Mouse (Mus musculus) megakaryocyte, adult 5-6 weeks (primary cell): ENCODE data around the gene Cuedc2. TPM values are rescaled to one million over a fixed set of nuclear protein-coding genes. Genes with fewer than 3 reads are reported as not detected.

Source experiments
- ATAC-seq: 2 replicates; pipeline ENCODE4 v1.8.0; 2016; ENCODE audit warnings: mild to moderate bottlenecking, inconsistent platforms; ENCODE audit not compliant: poor library complexity, severe bottlenecking
- total RNA-seq, 2 experiments: library from RNA; stranded (forward) in 1 of 2; stranded (reverse) in 1 of 2; fragments of 153-499, 151-499 nt in 1 of 2; fragments of 221-1000, 200-1000 nt in 1 of 2; gene quantifications; 2 replicates each; pipeline versions ENCODE4 v1.2.3 to v1.2.4; 2015 to 2017

Cuedc2 gene
- total RNA-seq (2015) (31.3 and 33.1 TPM in 2 replicates), total RNA-seq (2017) (108 and 114 TPM in 2 replicates)

DNA sequence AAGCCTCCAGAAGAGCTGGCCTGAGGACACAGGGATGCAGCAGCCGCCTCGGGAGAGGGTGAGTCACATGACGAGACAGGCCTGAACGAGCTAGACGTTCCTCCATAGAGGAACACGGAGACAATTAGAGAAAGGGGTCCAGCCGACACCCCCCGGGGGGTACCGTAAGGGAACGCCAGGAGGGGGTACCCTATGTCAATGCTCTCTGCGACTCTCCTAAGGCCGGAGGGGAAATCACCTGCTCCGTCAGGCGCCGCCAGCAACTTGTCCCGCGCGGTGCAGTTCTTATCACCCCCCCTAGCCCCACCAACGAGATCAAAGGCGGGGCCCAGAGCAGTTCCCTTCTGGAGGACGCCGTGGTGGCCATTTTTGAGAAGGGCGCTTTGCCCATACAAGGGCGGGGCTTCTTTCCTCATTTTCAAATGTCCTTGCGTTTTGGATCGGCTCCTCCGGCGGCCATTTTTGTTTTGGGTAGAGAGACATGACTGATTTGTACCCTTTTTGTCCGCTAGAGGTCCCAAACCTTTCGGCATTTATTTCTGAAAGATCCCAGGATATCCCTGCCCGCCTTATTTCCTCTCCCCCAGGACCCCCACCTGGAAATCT, at the start of gene Cuedc2:
Gene Cuedc2, minus strand, starts transcription at position 372 of the 606 bp plus-strand sequence.
- peak; percentile 78 for ATAC-seq

DNA sequence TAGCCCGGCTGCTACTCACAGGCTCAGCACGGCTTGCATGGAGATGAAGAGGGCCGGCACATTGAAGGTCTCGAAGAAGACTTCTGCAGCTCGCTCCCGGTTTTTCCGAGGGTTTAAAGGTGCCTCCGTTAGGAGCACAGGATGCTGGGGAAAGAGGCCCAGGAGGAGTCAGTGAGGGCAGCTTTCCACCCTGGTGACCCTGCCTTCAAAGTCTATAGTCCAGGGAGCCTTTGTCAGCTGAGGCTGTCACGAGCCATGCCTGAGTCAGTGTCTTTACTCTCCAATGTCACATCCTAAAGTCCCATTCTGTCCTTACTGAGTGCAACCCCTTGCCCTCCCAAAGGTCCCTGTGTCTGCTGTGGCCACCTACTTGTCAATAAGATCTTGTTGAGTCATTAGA, 43.8 kb upstream of the Cuedc2 start:
- ATAC-seq: no peak

DNA sequence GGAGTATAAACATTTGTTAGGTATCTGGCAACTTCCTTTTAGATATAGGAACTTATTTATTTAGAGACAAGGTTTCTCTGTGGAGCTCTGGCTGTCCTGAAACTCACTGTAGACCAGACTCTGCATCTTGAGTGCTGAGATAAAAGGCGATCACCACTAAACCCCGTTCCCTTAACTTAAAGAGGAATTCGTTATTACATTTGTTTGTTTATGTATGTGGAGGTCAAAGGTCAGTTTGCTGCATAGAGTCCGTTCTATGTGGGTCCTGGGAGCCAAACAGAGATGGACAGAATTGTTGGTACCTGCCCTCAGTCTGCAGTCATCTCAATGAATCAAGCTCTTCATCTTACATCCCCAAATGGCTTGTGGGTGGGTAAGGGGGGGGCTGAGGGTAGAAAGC, 37.4 kb upstream of the Cuedc2 start:
- ATAC-seq: no peak

DNA sequence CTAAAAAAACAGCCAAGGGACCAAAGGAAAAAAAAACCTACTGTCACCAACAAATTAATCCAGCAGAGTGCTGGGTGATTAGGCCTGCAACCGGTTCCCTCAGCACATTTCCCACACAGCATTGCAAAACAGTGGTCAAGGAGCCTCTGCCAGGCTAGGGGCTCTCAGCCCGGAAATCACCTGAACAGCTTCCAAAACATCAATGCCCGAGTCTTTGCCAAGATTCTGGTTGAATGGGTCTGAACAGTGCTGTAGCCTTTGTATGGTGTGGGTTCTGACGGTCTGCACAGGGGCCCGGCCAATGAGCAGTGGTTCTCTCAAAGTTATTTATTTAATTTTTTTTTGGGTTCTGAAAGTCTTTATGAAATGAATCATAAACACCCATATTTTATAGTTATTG, 37.0 kb upstream of the Cuedc2 start:
- no peak for ATAC-seq

DNA sequence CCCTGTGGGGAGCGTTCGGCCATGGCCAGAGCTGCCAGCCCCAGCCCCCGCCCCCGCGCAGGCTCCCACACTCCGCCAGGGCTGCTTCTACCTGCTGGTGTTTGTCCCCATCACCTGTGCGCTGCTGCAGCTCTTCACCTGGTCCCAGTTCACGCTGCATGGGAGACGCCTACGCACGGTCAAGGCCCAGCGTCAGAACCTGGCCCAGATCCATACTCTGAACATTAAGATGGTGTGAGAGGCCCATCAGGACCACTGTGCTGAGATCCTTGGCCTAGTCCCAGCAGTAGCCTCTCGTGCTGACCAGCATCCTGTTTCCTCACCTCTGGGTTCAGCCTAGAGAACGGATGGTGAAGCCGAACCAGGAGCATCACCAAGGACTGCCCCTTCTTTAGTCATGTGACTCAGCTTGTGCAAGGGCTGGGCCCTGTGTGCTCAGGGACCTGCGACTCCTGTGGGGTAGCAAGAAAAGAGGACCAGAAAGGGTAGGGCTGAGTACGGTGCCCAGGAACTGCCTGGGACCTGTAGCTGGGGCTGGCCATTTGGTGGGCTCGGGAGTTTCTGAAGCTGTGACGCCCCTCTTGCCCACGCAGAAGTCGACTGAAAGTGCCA, 36.1 kb upstream of the Cuedc2 start:
- peak; percentile 85 for ATAC-seq

DNA sequence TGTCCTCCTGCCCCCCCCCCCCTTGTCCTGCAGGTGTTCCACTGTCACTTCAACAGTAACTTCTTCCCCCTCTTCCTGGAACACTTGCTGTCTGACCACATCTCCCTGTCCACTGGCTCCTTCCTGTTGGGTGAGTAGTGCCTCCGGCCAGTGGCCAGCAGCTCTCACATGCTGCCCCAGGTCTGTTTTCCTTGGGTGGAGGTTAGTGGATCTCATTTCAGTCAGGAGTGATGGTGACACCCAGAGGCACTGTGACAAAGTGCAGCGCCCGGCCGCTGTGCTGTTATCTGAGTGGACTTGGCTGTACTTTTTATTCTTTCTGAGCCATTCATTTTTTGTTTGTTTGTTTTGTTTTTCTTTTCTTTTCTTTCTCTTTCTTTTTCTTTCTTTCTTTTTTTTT, 30.7 kb upstream of the Cuedc2 start:
- ATAC-seq: peak; percentile 97

DNA sequence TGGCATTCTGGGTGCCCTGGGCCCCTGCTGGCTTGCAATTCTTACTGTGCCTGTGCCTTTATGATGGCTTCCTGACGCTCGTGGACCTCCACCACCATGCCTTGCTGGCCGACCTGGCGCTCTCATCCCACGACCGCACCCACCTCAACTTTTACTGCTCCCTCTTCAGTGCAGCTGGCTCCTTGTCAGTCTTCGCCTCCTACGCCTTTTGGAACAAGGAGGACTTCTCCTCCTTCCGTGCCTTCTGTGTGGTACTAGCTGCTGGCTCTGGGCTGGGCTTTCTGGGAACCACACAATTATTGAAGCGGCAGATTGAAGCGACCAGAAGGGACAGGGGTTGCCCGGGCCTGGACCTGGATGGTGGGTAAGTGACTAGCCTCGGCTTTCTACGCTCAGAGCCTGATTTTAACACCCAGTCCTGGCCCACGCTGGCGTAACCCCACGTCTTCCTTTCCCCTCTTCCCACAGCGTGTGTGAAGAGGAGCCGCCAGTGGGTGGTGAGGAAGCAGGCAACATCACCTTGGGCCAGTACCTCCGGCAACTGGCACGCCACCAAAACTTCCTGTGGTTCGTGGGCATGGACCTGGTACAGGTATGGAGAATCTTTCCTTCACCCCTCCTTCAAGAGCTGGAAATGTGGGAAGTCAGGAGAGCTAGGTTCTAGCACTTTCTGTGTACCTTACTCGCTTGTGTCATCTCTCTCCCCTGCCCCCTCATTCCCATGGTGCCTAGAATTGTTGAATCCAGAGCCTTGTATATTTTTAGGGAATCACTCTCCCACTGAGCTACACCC, 29.5 kb upstream of the Cuedc2 start:
- ATAC-seq: no peak

DNA sequence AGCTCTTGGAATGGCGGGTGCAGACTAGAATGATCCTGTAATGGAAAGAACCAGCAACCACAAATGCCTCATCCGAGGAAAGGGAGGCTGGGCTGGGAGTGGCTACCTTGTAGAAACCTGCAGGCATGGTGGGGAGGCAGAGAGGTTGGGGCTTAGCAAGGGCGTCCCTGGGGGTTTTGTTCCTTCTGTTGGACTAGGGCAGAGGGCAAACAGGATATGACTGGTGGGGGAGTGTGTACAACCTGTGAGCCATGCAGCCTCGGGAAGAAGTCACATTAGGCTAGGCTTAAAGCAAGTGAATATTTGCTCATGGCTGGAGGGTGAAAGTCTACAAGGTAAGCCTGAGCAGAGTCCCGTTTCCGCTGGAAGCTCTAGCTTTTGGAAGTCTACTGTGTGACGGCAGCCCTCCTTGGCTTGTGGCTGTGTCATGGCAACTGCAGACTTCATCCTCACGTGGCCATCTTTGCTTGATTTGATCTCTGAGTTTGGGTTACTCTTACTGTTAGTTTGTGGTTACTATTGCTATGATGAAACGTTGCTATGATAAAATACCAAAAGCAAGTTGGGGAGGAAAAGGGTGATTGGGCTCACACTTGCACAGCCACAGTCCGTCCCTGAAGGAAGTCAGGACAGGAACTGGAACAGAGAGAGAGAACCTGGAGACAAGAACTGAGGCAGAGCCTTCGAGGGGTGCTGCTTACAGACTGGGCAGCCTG, 24.9 kb upstream of the Cuedc2 start:
- ATAC-seq: peak; percentile 77

DNA sequence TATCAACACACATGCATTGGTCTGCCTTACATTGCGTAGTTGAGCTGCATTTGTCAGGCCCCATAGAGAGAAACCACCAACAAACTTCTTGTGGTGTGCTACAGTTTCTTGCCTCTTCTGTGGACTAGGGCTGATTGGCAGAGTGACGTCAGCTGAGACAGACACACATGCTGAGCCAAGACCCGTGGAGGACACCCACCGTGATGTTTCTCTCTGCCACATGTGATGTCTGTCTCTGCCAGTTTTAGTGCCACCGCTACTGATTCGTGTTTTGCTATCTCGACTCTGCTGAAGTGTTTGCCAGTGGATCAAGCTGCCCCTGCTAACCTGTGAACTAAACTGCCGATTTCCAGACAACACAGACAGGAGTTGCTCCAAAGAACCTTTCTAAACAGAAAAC, 23.6 kb upstream of the Cuedc2 start:
- no peak for ATAC-seq

DNA sequence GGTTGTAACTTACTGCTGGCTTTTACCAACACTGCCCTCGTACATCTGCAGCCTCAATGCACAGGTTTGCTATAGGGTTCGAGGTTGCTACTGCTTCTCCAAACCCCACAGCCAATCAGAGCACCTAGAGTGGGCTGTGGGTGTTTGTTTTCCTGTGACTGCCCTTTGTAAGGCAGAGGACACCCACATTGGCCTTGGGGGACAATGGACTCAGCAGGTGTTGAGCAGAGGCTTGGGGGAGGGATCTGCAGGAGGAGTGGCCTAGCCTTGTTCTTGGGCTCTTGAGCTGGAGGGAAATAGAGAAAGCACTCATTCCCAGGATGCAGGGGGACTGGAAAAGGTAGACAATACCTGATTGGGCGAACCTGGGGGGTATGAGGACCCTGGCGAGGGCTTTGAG, 19.9 kb upstream of the Cuedc2 start:
- no peak for ATAC-seq

DNA sequence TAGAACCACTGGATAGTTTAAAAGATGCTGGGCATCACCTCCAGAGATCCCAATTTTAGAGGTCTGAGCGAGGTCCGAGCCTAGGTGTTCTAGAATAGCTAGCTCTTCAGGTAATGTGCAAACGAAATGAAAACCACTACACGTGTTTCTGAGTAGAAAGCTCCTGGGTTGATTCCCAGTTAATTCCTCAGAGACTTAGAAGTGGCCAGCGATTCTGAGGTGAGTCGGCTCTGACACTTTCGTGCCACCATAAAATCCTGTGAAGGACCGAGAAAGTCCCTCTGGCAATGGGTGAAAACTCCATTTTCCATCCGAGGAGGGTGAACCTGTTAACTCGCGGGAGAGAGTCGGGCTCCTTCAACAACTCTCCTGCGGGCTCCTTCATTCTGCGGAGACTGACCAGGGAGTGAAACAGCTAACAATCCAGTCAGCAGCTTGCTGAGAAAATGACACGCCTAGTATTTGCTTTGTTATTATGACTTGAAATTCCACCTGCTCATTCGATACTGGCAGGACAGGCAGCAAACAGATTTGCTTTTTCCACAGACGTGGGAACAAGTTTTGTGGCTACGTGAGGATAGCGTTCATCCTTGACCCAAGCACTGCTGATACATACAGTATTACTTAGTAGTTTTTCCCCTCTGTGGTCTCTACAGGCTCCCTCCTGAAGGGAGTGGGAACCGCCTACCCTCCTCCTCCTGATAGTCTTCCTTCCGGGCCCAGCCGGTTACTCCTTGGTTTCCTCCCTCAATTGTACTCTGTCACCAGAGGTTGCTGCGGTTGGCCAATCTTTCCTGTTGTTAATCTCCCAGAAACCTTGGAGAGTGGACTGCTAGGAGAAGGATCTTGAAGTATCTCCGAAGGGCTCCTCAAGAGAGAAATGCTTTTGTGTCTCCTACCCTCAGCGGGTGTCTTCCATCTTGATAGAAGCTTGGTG, 19.1 kb upstream of the Cuedc2 start:
- ATAC-seq: no peak

DNA sequence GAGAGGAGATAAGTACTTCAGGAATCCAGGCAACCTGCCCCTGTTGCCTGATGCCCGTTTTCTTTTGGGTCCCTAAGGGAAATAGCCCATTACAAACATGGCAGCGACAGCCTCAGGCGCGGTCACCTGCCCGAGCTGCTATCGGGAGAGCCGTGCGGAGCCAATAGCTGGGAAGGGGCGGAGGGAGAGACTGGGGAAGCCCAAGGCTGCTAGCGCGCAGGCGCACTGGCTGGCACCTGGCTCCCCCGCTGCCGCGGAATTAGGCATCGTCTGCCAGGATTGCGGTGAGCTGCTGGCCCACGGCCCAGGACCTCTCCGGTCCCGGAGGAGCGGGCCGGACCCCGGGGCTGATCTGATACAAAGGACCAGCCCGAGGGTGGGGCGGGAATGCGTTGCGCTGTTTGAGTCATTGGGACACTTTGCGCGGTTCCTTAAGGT, 18.2 kb upstream of the Cuedc2 start:
- ATAC-seq: peak; percentile 96

DNA sequence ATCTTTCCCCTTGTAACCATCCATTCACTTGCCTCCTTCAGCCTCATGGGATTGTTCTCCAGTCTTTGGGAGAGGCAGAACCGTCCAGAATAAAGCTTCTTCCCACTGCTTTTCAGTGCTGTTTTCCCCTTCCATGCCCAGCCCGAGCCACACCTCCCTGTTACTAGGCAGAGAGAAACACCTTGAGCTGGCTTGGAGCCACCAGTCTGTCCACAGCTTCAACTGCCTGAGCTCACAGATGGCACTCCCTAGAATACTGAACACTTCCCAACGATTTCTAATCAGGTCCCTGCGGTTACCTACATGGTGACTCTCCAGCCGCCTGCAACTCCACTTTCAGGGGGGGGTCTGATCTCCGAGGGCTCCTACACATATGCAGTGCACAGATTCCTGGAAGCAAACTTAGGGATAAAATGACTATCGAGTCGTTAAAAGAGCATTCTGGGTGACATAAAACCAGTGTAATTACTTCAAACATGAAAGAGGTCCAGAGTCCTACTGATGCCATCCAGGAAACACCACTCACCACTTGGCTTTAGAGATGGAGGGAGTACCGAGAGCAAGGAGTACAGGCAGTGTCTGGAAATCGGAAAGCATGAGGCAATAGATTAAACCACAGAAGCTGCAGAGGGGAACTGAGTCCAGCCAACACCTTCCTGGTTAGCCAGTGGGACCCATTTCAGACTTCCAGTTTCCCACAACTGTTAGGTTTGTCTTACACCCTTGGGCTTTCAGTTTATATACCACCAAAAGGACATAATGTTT, 11.8 kb upstream of the Cuedc2 start, which contains the start of gene 2310034G01Rik:
Gene 2310034G01Rik, minus strand, starts transcription at position 135 of the 765 bp plus-strand sequence.
- ATAC-seq: peak; percentile 56

DNA sequence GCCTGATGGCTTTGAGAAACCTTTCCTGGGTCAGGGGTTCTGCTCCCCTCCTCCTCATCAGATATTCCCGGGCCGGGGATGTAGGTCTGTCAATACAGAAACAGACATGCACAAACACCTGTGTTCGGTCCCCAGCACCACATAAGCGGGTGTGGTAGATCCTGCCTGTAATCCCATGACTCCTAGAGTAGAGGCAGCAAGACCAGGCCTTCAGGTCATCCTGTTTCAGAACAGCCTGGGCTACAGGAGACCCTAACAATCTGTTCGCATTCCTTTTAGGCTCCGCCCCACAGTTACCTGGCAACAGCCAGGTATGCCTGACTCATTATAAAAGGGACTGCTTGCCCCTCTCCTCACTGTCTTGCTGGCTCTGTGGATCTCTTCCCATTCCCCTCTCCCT, 11.0 kb upstream of the Cuedc2 start:
- ATAC-seq: no peak

DNA sequence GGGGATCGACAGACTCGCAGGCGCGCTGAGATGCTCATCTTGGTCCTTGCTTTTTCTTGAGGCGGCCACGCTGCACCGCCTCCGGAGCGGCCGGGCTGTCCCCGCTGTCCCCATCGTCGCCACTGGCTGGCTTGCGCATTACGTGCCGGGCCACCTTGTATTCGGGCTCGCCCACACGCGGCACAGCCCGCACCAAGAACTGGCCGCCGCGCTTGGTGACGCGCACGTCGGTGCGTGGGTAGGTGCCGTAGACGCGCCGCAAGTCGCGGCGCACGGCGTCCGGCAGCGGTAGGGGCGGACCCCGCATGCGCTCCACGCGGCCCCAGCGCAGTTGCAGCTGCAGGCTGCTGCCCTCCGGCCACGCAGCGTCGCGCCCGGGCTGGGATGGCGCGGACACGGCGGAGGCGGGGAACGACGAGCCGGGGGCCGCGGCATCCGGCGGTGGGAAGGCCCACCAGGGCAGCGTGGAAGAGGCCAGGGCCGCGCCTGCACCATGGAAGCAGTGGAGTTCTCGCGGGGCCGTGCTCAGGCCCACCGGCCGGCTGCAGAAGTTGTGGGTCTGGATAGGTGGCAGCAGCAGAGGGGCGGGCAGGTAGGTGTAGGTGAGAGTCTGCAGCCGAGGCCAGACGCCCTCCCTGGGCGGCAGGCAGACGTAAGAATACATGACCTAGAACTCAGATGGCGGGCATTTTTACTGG, 10.4 kb upstream of the Cuedc2 start:
- peak; percentile 86 for ATAC-seq

DNA sequence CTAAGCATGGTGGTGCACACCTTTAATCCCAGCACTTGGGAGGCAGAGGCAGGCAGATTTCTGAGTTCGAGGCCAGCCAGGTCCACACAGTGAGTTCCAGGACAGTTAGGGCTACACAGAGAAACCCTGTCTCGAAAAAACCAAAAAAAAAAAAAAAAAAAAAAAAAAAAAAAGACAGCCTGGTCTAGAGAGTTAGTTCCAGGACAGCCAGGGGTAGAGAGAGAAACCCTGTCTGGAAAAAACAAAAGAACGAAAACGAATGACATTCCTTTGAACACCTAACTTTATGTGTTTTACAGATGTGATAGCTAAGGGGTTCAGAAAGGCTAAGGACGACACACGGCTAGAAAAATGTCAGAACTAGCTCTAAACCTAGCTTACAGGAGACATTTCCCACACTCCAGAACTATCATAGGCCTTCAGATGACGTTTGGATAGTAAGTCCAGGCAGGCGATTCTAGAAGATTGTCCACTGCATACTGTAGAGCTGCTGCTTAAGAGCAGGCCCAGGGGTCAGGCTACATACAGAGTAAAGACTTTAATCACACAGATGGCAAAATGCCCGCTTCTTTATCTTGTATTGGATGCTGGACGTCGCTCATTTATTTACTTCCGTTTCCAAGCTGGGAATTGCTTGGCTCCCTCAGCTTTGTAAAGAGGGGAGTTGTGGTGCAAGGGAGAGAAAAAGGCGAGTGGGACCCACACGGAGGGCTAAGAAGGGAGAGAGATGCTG, 9.6 kb upstream of the Cuedc2 start:
- ATAC-seq: no peak

DNA sequence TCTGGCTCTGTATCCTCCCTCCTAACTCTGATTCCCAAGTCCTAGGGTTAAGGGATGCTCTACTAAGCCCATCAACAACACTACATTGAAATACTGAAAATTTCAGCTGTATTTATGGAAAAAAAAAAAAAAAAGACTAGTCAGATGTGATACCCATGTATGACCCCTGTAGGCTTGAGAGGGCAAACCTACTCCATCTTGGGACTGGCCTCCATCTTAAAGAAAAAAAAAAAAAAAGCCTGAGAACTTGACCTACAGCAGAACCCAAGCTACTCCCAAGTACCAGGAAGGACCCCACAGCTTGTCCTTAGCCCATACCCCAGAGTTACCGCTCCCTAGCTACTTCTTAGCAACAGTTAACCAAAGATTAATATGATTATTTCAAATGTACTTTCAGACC, 8.6 kb upstream of the Cuedc2 start:
- ATAC-seq: no peak
